Mouse (Mus musculus) megakaryocyte progenitor cell, adult 5-6 weeks (primary cell): ENCODE measurements around the gene Tcf20. TPM values are rescaled to one million over a fixed set of nuclear protein-coding genes. Genes with fewer than 3 reads are reported as not detected.

Experiments
- ATAC-seq: replicated peaks from 2 replicates; pipeline ENCODE4 v1.8.0; 2016; ENCODE audit warnings: mild to moderate bottlenecking, moderate TSS enrichment, inconsistent platforms; ENCODE audit not compliant: poor library complexity
- total RNA-seq, 2 experiments: library from RNA; stranded (forward) in 1 of 2; stranded (reverse) in 1 of 2; fragments of 157-497, 149-512 nt in 1 of 2; fragments of 200-1000 nt in 1 of 2; gene quantifications; 2 replicates each; pipeline versions ENCODE4 v1.2.3 to v1.2.4; 2015 to 2017

Tcf20 gene
- total RNA-seq, 2 experiments from 2014 or later = 48.5 to 76.8 TPM

- no peak for ATAC-seq
These were observed 7.6 kb upstream of the Tcf20 start for GRCm38 (mm10) chr15:82995239-82995638.

GRCm38 (mm10) chr15:82992911-82993310, 5.2 kb upstream of the Tcf20 start:
- no peak for ATAC-seq

- no peak for ATAC-seq
These were observed 4.6 kb upstream of the Tcf20 start for GRCm38 (mm10) chr15:82992079-82992783.

GRCm38 (mm10) chr15:82989190-82989704, 1.6 kb upstream of the Tcf20 start:
- ATAC-seq = no peak

GRCm38 (mm10) chr15:82987014-82987731, 499 bp downstream of the Tcf20 start:
- peak; percentile 65 for ATAC-seq

- no peak for ATAC-seq
These were observed 3.1 kb downstream of the Tcf20 start for GRCm38 (mm10) chr15:82984574-82984973.

- ATAC-seq = no peak
These were observed 3.6 kb downstream of the Tcf20 start for GRCm38 (mm10) chr15:82984097-82984496.

- no peak for ATAC-seq
These were observed 4.2 kb downstream of the Tcf20 start for GRCm38 (mm10) chr15:82983416-82984026.

- ATAC-seq = no peak
These were observed 4.8 kb downstream of the Tcf20 start for GRCm38 (mm10) chr15:82982724-82983415.

- ATAC-seq = peak; percentile 42; the same call in 1 of the 2 replicates
These were observed 5.8 kb downstream of the Tcf20 start for GRCm38 (mm10) chr15:82981676-82982520.

- ATAC-seq = no peak
These were observed 8.1 kb downstream of the Tcf20 start for GRCm38 (mm10) chr15:82979531-82979930.

- ATAC-seq = no peak
These were observed 13.2 kb downstream of the Tcf20 start for GRCm38 (mm10) chr15:82974471-82974870.

GRCm38 (mm10) chr15:82969206-82969721, 18.4 kb downstream of the Tcf20 start:
- peak; percentile 71 for ATAC-seq

GRCm38 (mm10) chr15:82968449-82968848, 19.2 kb downstream of the Tcf20 start:
- ATAC-seq = no peak

- no peak for ATAC-seq
These were observed 19.7 kb downstream of the Tcf20 start for GRCm38 (mm10) chr15:82967947-82968346.

GRCm38 (mm10) chr15:82964266-82964825, 23.3 kb downstream of the Tcf20 start:
- no peak for ATAC-seq

- ATAC-seq = no peak
These were observed 24.0 kb downstream of the Tcf20 start for GRCm38 (mm10) chr15:82963556-82964156.

GRCm38 (mm10) chr15:82963090-82963489, 24.6 kb downstream of the Tcf20 start:
- no peak for ATAC-seq

GRCm38 (mm10) chr15:82962536-82962935, 25.1 kb downstream of the Tcf20 start:
- ATAC-seq = no peak
